Mouse (Mus musculus): ENCODE measurements at regions not wholly inside any gene's neighbourhood (a gene's known extent, or its start where the extent isn't known, plus 50 kb on each side); places are given as distances from the start of the nearest gene placed in this dataset.

- WGBS: 71% methylated on average over 9 of the region's 9 CpGs
- no peaks in the 10 kb centered on the region for H3K36me3 ChIP-seq (ENCODE audit: control insufficient read depth, insufficient read depth, low read length)
- H3K27ac ChIP-seq (ENCODE audit: low read length): no peak overlapping the region
- no peak overlapping the region for H3K9ac ChIP-seq (replicated peaks; ENCODE audit: low read depth, low read length)
- no peaks in the 10 kb centered on the region for H3K27me3 ChIP-seq (ENCODE audit: control insufficient read depth, insufficient read depth, low read length)
- no peaks in the 10 kb centered on the region for H3K4me1 ChIP-seq (ENCODE audit: control insufficient read depth, insufficient read depth, low read length)
- no peak for ATAC-seq (ENCODE audit: insufficient number of reproducible peaks, insufficient read depth, low FRiP score, low read depth)
- H3K4me2 ChIP-seq (replicated peaks; ENCODE audit: low read depth, low read length): no peak overlapping the region
- no peak overlapping the region for H3K4me3 ChIP-seq (ENCODE audit: low read depth, low read length)
- H3K9me3 ChIP-seq (ENCODE audit: control insufficient read depth, low read depth, low read length): no peaks in the 10 kb centered on the region
Observed at GRCm38 (mm10) chr5:117040878-117041277, 75.0 kb downstream of the Suds3 start.

- whole genome bisulfite sequencing: 31% methylated on average over 3 of the region's 3 CpGs
- no peak for ATAC-seq (ENCODE audit: insufficient number of reproducible peaks, insufficient read depth, low FRiP score, low read depth)
Observed at GRCm38 (mm10) chr5:117037261-117037660, 78.7 kb downstream of the Suds3 start.

DNA sequence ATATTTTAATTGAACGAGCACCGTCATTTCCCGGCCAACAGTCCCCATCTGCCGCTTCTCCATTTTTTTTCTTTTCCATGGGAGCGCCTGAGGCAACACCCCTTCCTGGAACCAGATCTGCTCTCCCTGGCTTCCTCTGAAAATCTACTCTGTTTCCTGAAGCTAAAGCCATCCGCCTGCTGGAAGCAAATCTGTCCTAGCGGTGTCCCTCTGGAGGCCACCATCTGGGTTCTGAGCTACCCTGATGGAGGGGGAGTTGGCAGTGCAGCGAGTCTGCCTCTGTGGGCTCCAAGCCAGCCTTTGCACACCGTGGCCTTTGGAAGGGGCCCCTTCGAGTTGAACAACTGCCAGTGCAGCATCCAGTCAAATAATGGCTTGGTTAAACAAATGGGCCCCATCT lies 83.8 kb downstream of the Suds3 start:
- Histone ChIP-seq H3K27me3 (ENCODE audit: control insufficient read depth, insufficient read depth, low read length) (no peaks in the 10 kb centered on the region), H3K9ac (replicated peaks; ENCODE audit: low read depth, low read length) (no peak overlapping the region), H3K4me3 (ENCODE audit: low read depth, low read length) (no peak overlapping the region), H3K9me3 (ENCODE audit: control insufficient read depth, low read depth, low read length) (no peaks in the 10 kb centered on the region), H3K27ac (ENCODE audit: low read length) (no peak overlapping the region), H3K4me1 (ENCODE audit: control insufficient read depth, insufficient read depth, low read length) (no peaks in the 10 kb centered on the region), H3K4me2 (replicated peaks; ENCODE audit: low read depth, low read length) (no peak overlapping the region), H3K36me3 (ENCODE audit: control insufficient read depth, insufficient read depth, low read length) (no peaks in the 10 kb centered on the region)
- no peak for ATAC-seq (ENCODE audit: insufficient number of reproducible peaks, insufficient read depth, low FRiP score, low read depth)
- WGBS: 79% methylated on average over 10 of the region's 10 CpGs

More at GRCm38 (mm10) chr5:117037261-117037660, 78.7 kb downstream of the Suds3 start:
- no peaks in the 10 kb centered on the region for H3K9me3 ChIP-seq (ENCODE audit: control insufficient read depth, low read depth, low read length)
- H3K27me3 ChIP-seq (ENCODE audit: control insufficient read depth, insufficient read depth, low read length): no peaks in the 10 kb centered on the region
- H3K36me3 ChIP-seq (ENCODE audit: control insufficient read depth, insufficient read depth, low read length): no peaks in the 10 kb centered on the region
- H3K27ac ChIP-seq (ENCODE audit: low read length): no peak overlapping the region
- no peaks in the 10 kb centered on the region for H3K4me1 ChIP-seq (ENCODE audit: control insufficient read depth, insufficient read depth, low read length)
- H3K4me3 ChIP-seq (ENCODE audit: low read depth, low read length): no peak overlapping the region
- no peak overlapping the region for H3K9ac ChIP-seq (replicated peaks; ENCODE audit: low read depth, low read length)
- no peak overlapping the region for H3K4me2 ChIP-seq (replicated peaks; ENCODE audit: low read depth, low read length)

GRCm38 (mm10) chr5:117025689-117026383 lies 90.1 kb downstream of the Suds3 start:
- Histone ChIP-seq H3K27ac (ENCODE audit: low read length) (no peak overlapping the region), H3K9me3 (ENCODE audit: control insufficient read depth, low read depth, low read length) (no peaks in the 10 kb centered on the region), H3K27me3 (ENCODE audit: control insufficient read depth, insufficient read depth, low read length) (no peaks in the 10 kb centered on the region), H3K4me3 (ENCODE audit: low read depth, low read length) (no peak overlapping the region), H3K9ac (replicated peaks; ENCODE audit: low read depth, low read length) (no peak overlapping the region), H3K36me3 (ENCODE audit: control insufficient read depth, insufficient read depth, low read length) (no peaks in the 10 kb centered on the region), H3K4me1 (ENCODE audit: control insufficient read depth, insufficient read depth, low read length) (no peaks in the 10 kb centered on the region), H3K4me2 (replicated peaks; ENCODE audit: low read depth, low read length) (no peak overlapping the region)
- 84% methylated on average over 13 of the region's 13 CpGs for WGBS
- ATAC-seq (ENCODE audit: insufficient number of reproducible peaks, insufficient read depth, low FRiP score, low read depth): no peak

GRCm38 (mm10) chr5:117018419-117019150 lies 97.3 kb downstream of the Suds3 start:
- no peak overlapping the region for H3K27ac ChIP-seq (ENCODE audit: low read length)
- H3K4me3 ChIP-seq (ENCODE audit: low read depth, low read length): no peak overlapping the region
- H3K9ac ChIP-seq (replicated peaks; ENCODE audit: low read depth, low read length): no peak overlapping the region
- no peak overlapping the region for H3K4me2 ChIP-seq (replicated peaks; ENCODE audit: low read depth, low read length)
- WGBS: 79% methylated on average over 6 of the region's 6 CpGs
- no peaks in the 10 kb centered on the region for H3K27me3 ChIP-seq (ENCODE audit: control insufficient read depth, insufficient read depth, low read length)
- H3K36me3 ChIP-seq (ENCODE audit: control insufficient read depth, insufficient read depth, low read length): no peaks in the 10 kb centered on the region
- no peaks in the 10 kb centered on the region for H3K4me1 ChIP-seq (ENCODE audit: control insufficient read depth, insufficient read depth, low read length)
- no peaks in the 10 kb centered on the region for H3K9me3 ChIP-seq (ENCODE audit: control insufficient read depth, low read depth, low read length)
- ATAC-seq (ENCODE audit: insufficient number of reproducible peaks, insufficient read depth, low FRiP score, low read depth): no peak

DNA sequence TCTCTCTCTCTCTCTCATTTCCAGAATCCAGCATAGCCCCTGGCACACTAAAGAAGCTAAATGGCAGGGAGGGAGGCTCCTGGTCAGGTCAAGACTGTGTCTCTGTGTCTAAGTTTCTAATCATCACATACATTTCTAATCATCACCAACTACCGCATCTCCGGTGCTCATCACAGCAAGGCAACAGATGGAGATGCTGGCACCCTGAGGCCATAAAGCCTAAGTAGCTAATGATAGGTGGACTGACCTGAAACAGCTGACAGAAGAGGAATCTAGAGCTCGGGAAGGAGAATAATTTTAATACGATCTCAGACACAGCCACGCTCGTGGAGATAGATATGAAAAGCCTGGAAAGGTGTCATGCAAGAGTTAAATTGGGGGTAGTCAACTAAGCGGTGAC lies 104.8 kb downstream of the Suds3 start:
- H3K4me1 ChIP-seq (ENCODE audit: control insufficient read depth, insufficient read depth, low read length): no peaks in the 10 kb centered on the region
- no peaks in the 10 kb centered on the region for H3K27me3 ChIP-seq (ENCODE audit: control insufficient read depth, insufficient read depth, low read length)
- 90% methylated on average over 7 of the region's 7 CpGs for WGBS

GRCm38 (mm10) chr5:117000770-117001201 lies 115.1 kb downstream of the Suds3 start:
- Histone ChIP-seq H3K9ac (replicated peaks; ENCODE audit: low read depth, low read length) (no peak overlapping the region), H3K27ac (ENCODE audit: low read length) (no peak overlapping the region), H3K36me3 (ENCODE audit: control insufficient read depth, insufficient read depth, low read length) (no peaks in the 10 kb centered on the region), H3K4me1 (ENCODE audit: control insufficient read depth, insufficient read depth, low read length) (no peaks in the 10 kb centered on the region), H3K4me3 (ENCODE audit: low read depth, low read length) (no peak overlapping the region), H3K27me3 (ENCODE audit: control insufficient read depth, insufficient read depth, low read length) (no peaks in the 10 kb centered on the region), H3K4me2 (replicated peaks; ENCODE audit: low read depth, low read length) (no peak overlapping the region), H3K9me3 (ENCODE audit: control insufficient read depth, low read depth, low read length) (no peaks in the 10 kb centered on the region)
- ATAC-seq (ENCODE audit: insufficient number of reproducible peaks, insufficient read depth, low FRiP score, low read depth): no peak
- WGBS: 76% methylated on average over 20 of the region's 20 CpGs

More for the DNA sequence above, 104.8 kb downstream of the Suds3 start:
- Histone ChIP-seq H3K9ac (replicated peaks; ENCODE audit: low read depth, low read length) (no peak overlapping the region), H3K9me3 (ENCODE audit: control insufficient read depth, low read depth, low read length) (no peaks in the 10 kb centered on the region), H3K36me3 (ENCODE audit: control insufficient read depth, insufficient read depth, low read length) (no peaks in the 10 kb centered on the region), H3K4me3 (ENCODE audit: low read depth, low read length) (no peak overlapping the region), H3K27ac (ENCODE audit: low read length) (no peak overlapping the region), H3K4me2 (replicated peaks; ENCODE audit: low read depth, low read length) (no peak overlapping the region)
- no peak for ATAC-seq (ENCODE audit: insufficient number of reproducible peaks, insufficient read depth, low FRiP score, low read depth)

GRCm38 (mm10) chr5:116994508-116994907 lies 121.4 kb downstream of the Suds3 start:
- Histone ChIP-seq H3K27me3 (ENCODE audit: control insufficient read depth, insufficient read depth, low read length) (no peaks in the 10 kb centered on the region), H3K9ac (replicated peaks; ENCODE audit: low read depth, low read length) (no peak overlapping the region), H3K9me3 (ENCODE audit: control insufficient read depth, low read depth, low read length) (no peaks in the 10 kb centered on the region), H3K4me1 (ENCODE audit: control insufficient read depth, insufficient read depth, low read length) (no peaks in the 10 kb centered on the region), H3K36me3 (ENCODE audit: control insufficient read depth, insufficient read depth, low read length) (no peaks in the 10 kb centered on the region), H3K4me2 (replicated peaks; ENCODE audit: low read depth, low read length) (no peak overlapping the region), H3K4me3 (ENCODE audit: low read depth, low read length) (no peak overlapping the region), H3K27ac (ENCODE audit: low read length) (no peak overlapping the region)
- WGBS: 46% methylated on average over 5 of the region's 5 CpGs
- no peak for ATAC-seq (ENCODE audit: insufficient number of reproducible peaks, insufficient read depth, low FRiP score, low read depth)

All from stomach, embryonic 14.5 days (tissue).